Mouse (Mus musculus): ENCODE results near the gene Atrip.

GRCm38 (mm10) chr9:109098969-109099368 lies 25.0 kb upstream of the Atrip start:
- TF ChIP-seq POLR2A (IDR thresholded peaks at IDR 0.05; ENCODE audit: low read depth, low read length): no peak
- no peak for TF ChIP-seq CTCF (IDR thresholded peaks at IDR 0.05; ENCODE audit: extremely low read depth, insufficient read length, insufficient replicate concordance, low read depth, low read length)
